Comparison of ENCODE assay signal across 9 mouse cellular contexts in genomic region chr10:5639112-5639511, GRCm38 (mm10). TPM values are rescaled to one million over a fixed set of nuclear protein-coding genes. Genes with fewer than 3 reads are reported as not detected.
DNase-seq lines count a peak whose midpoint lies in the region; ATAC-seq and TF ChIP-seq lines count a peak whose summit lies in the region.
"Had no signal": no experiment of that assay in that cellular context is flagged by ENCODE, and none has a peak within 500 bp of the region (broad histone marks: within the 10 kb centered on the region; RNA-seq: fewer than 3 reads in every experiment).

TSS of gene Vip (plus strand) at chr10:5639218.

- no peak for TF ChIP-seq CTCF in kidney, adult 2 months (conservative IDR thresholded peaks at IDR 0.05; ENCODE audit: insufficient read depth, insufficient read length, low read depth, low read length)

- H3K4me2 ChIP-seq in kidney, embryonic 14.5 days (replicated peaks; ENCODE audit: low read depth, low read length), result no peak within 1 kb of the TSS
- H3K4me2 ChIP-seq in stomach, embryonic 16.5 days (ENCODE audit: low read depth, low read length), result no peak within 1 kb of the TSS

- peak; percentile 73; the same call in 1 of the 2 replicates for ATAC-seq in kidney, embryonic 14.5 days (ENCODE audit: low FRiP score, low TSS enrichment)
- no peak for ATAC-seq in stomach, embryonic 16.5 days (ENCODE audit: insufficient read depth, low FRiP score)

- no peak for TF ChIP-seq POLR2A in kidney, adult 2 months (IDR thresholded peaks at IDR 0.05; ENCODE audit: low read depth, low read length)

- no peaks in the 10 kb centered on the region for H3K36me3 ChIP-seq in kidney, embryonic 14.5 days (ENCODE audit: control insufficient read depth, insufficient read depth, low read length)
- no peaks in the 10 kb centered on the region for H3K36me3 ChIP-seq in kidney, adult 2 months (ENCODE audit: control insufficient read depth, insufficient read depth, low read length)
- H3K36me3 ChIP-seq in stomach, embryonic 16.5 days (ENCODE audit: control insufficient read depth, insufficient read depth, low read length), result no peaks in the 10 kb centered on the region

- no peak within 1 kb of the TSS for H3K4me3 ChIP-seq in kidney, embryonic 14.5 days (ENCODE audit: low read length)
- no peak within 1 kb of the TSS for H3K4me3 ChIP-seq in kidney, adult 2 months (ENCODE audit: insufficient read depth, low read depth, low read length)
- no peak within 1 kb of the TSS for H3K4me3 ChIP-seq in stomach, embryonic 16.5 days (replicated peaks; ENCODE audit: low read length)

- H3K4me1 ChIP-seq in kidney, embryonic 14.5 days (ENCODE audit: control insufficient read depth, insufficient read depth, low read length), result no peaks in the 10 kb centered on the region
- no peaks in the 10 kb centered on the region for H3K4me1 ChIP-seq in kidney, adult 2 months (ENCODE audit: control insufficient read depth, insufficient read depth, low read length)
- no peaks in the 10 kb centered on the region for H3K4me1 ChIP-seq in stomach, embryonic 16.5 days (ENCODE audit: control insufficient read depth, insufficient read depth, low read length)

- no peak within 1 kb of the TSS for H3K27ac ChIP-seq in kidney, embryonic 14.5 days (ENCODE audit: low read depth, low read length)
- H3K27ac ChIP-seq in kidney, adult 2 months (ENCODE audit: insufficient read depth, low read depth, low read length), result no peak within 1 kb of the TSS
- no peak within 1 kb of the TSS for H3K27ac ChIP-seq in stomach, embryonic 16.5 days (ENCODE audit: low read length)

- H3K9ac ChIP-seq in kidney, embryonic 14.5 days (ENCODE audit: low read depth, low read length), result no peak within 1 kb of the TSS
- no peak within 1 kb of the TSS for H3K9ac ChIP-seq in stomach, embryonic 16.5 days (ENCODE audit: low read length)

- no peak for DNase-seq in kidney, adult 2 months
- peak; percentile 42 for DNase-seq in 416B (ENCODE audit: low read depth)
- DNase-seq in adrenal gland, postnatal 25 days, result peak; percentile 38
- no peak for DNase-seq in layer of hippocampus, postnatal 25 days (ENCODE audit: extremely low spot score in 1 of 2, low spot score in 1 of 2)
- no peak for DNase-seq in cerebellum, adult 11 months
- no peak for DNase-seq in thymus, postnatal 14 days

- 24% methylated on average over 8 of the region's 8 CpGs for WGBS in kidney, embryonic 14.5 days
- 24% methylated on average over 8 of the region's 8 CpGs for WGBS in kidney, adult 2 months
- WGBS in stomach, embryonic 16.5 days, result 27% methylated on average over 8 of the region's 8 CpGs

- no peaks in the 10 kb centered on the region for H3K27me3 ChIP-seq in kidney, embryonic 14.5 days (ENCODE audit: control insufficient read depth, insufficient read depth, low read length)
- no peaks in the 10 kb centered on the region for H3K27me3 ChIP-seq in kidney, adult 2 months (replicated peaks; ENCODE audit: control insufficient read depth, insufficient read depth, low read length)
- H3K27me3 ChIP-seq in stomach, embryonic 16.5 days (ENCODE audit: control insufficient read depth, insufficient read depth, low read length), result no peaks in the 10 kb centered on the region

- no peaks in the 10 kb centered on the region for H3K9me3 ChIP-seq in kidney, embryonic 14.5 days (ENCODE audit: control insufficient read depth, low read length)
- H3K9me3 ChIP-seq in stomach, embryonic 16.5 days (replicated peaks; ENCODE audit: control insufficient read depth, low read length), result no peaks in the 10 kb centered on the region

RNA-seq across cellular contexts. Expression of gene Vip, which starts in this region (rescaled TPM):
- polyA plus RNA-seq in kidney, embryonic 14.5 days (2014; fragmentation: Nextera tagmentation; extraction: Ambion mirVana), result 0.91 and 1.2 TPM in 2 replicates
- polyA plus RNA-seq in kidney, adult 2 months (2012; rRNA removed), result not detected in 2 replicates
- total RNA-seq in adrenal gland, postnatal 25 days (2021), result 0.27 TPM in 1 of 2 replicates, not detected in the other
- total RNA-seq in layer of hippocampus, postnatal 25 days (2021), result 10 to 100 TPM; 12.2 to 18.7 TPM
- polyA plus RNA-seq in stomach, embryonic 16.5 days (2015; fragmentation: Nextera tagmentation; extraction: Ambion mirVana), result 27.9 and 29.3 TPM in 2 replicates
- total RNA-seq: heart, postnatal 36 days had no signal

Comparison
In these comparisons a context has a peak if more than half of its experiments do, and no peak if none do; other contexts are left out.
1. RNA of gene Vip (total RNA-seq): 12.2 to 18.7 TPM in layer of hippocampus, postnatal 25 days; 0.27 TPM in adrenal gland, postnatal 25 days; every median in the first group is over 10 times any median in the second.
2. RNA of gene Vip (polyA plus RNA-seq): 27.9 to 29.3 TPM in stomach, embryonic 16.5 days; 0.91 to 1.2 TPM in kidney, embryonic 14.5 days and not detected in kidney, adult 2 months; every median in the first group is over 10 times any median in the second.
3. Peak in DNase-seq in adrenal gland, postnatal 25 days; RNA of the gene not detected or under 1 TPM.